Comparison of ENCODE assay signal across 10 mouse cellular contexts in genomic region chr8:106674894-106675293, GRCm38 (mm10). TPM values are rescaled to one million over a fixed set of nuclear protein-coding genes. Genes with fewer than 3 reads are reported as not detected.
DNase-seq lines count a peak whose midpoint lies in the region; ATAC-seq lines count a peak whose summit lies in the region.
"Had no signal": no experiment of that assay in that cellular context is flagged by ENCODE, and none has a peak within 500 bp of the region (broad histone marks: within the 10 kb centered on the region; RNA-seq: fewer than 3 reads in every experiment).

No protein-coding gene starts in this region.

- H3K36me3 ChIP-seq in forebrain, embryonic 11.5 days (ENCODE audit: control insufficient read depth, insufficient read depth, low read length): no peaks in the 10 kb centered on the region
- H3K36me3 ChIP-seq in forebrain, embryonic 10.5 days (replicated peaks): no peaks in the 10 kb centered on the region

- no peak overlapping the region for H3K4me2 ChIP-seq in forebrain, embryonic 11.5 days (ENCODE audit: low read depth, low read length, severe bottlenecking)

- peak; percentile 30 for DNase-seq in forebrain, embryonic 11.5 days (ENCODE audit: low spot score)
- DNase-seq in forebrain, embryonic 10.5 days (ENCODE audit: extremely low spot score, low spot score): no peak
- peak; percentile 15 for DNase-seq in lung, postnatal 36 days
- DNase-seq in lung, adult 18-20 months: no peak
- peak; percentile 73 for DNase-seq in WW6 (ENCODE audit: low read depth, low spot score)
- DNase-seq in layer of hippocampus, postnatal 14 days (ENCODE audit: low spot score in 2 of 2): no peak
- no peak for DNase-seq in cerebellum, adult 9-11 months
- DNase-seq: gastrocnemius, postnatal 36 days had no signal

- H3K4me3 ChIP-seq in forebrain, embryonic 11.5 days (ENCODE audit: low read depth, low read length): no peak overlapping the region
- H3K4me3 ChIP-seq in forebrain, embryonic 10.5 days: no peak overlapping the region

- 74% methylated on average over 8 of the region's 8 CpGs for WGBS in forebrain, embryonic 11.5 days
- 79% methylated on average over 8 of the region's 8 CpGs for WGBS in forebrain, embryonic 10.5 days

- no peaks in the 10 kb centered on the region for H3K4me1 ChIP-seq in forebrain, embryonic 11.5 days (replicated peaks; ENCODE audit: control insufficient read depth, insufficient read depth, low read length)
- H3K4me1 ChIP-seq in forebrain, embryonic 10.5 days: 0 out of 2 replicates have a peak, but pooled peaks cover 3% of the 10 kb centered on the region

- no peak for ATAC-seq in forebrain, embryonic 11.5 days (replicated peaks; ENCODE audit: low FRiP score)
- ATAC-seq in megakaryocyte-erythroid progenitor cell, adult 5-6 weeks (replicated peaks; ENCODE audit: low FRiP score, low TSS enrichment, poor library complexity, severe bottlenecking): 0 out of 2 replicates have a peak, but pooled peaks have one; percentile 41

- H3K27me3 ChIP-seq in forebrain, embryonic 11.5 days (ENCODE audit: control insufficient read depth, insufficient read depth, low read length): no peaks in the 10 kb centered on the region
- H3K27me3 ChIP-seq in forebrain, embryonic 10.5 days (ENCODE audit: poor library complexity, severe bottlenecking): no peaks in the 10 kb centered on the region

- no peak overlapping the region for H3K27ac ChIP-seq in forebrain, embryonic 11.5 days (ENCODE audit: low read depth, low read length)
- H3K27ac ChIP-seq in forebrain, embryonic 10.5 days: no peak overlapping the region
- H3K27ac ChIP-seq: macrophage had no signal

- no peaks in the 10 kb centered on the region for H3K9me3 ChIP-seq in forebrain, embryonic 11.5 days (ENCODE audit: control insufficient read depth, low read length)
- H3K9me3 ChIP-seq in forebrain, embryonic 10.5 days: no peaks in the 10 kb centered on the region

- no peak overlapping the region for H3K9ac ChIP-seq in forebrain, embryonic 11.5 days (ENCODE audit: low read length)

RNA-seq across cellular contexts. Expression of gene Tango6, which starts 8.0 kb away (rescaled TPM):
- 10.6 and 12.4 TPM in 2 replicates for polyA plus RNA-seq in forebrain, embryonic 11.5 days (2014; fragmentation: Nextera tagmentation; extraction: Ambion mirVana)
- 14.9 and 15.0 TPM in 2 replicates for polyA plus RNA-seq in forebrain, embryonic 10.5 days (2016; fragmentation: Nextera tagmentation; extraction: Ambion mirVana)
- 7.6 and 14.2 TPM in 2 replicates for total RNA-seq in megakaryocyte-erythroid progenitor cell, adult 5-6 weeks (2014; fragmentation: Nextera tagmentation)
- total RNA-seq in megakaryocyte-erythroid progenitor cell, adult 5-6 weeks (2017): 6.5 and 9.5 TPM in 2 replicates
- total RNA-seq in layer of hippocampus, postnatal 14 days (2021): 1 to 10 TPM; 6.6 to 7.7 TPM

Comparison
In these comparisons a context has a peak if more than half of its experiments do, and no peak if none do; other contexts are left out.
1. DNase-seq: peak in forebrain, embryonic 11.5 days (single experiment), lung, postnatal 36 days (single experiment) and WW6 (single experiment); none in forebrain, embryonic 10.5 days (single experiment), lung, adult 18-20 months (0 of 2), layer of hippocampus, postnatal 14 days (0 of 2) and cerebellum, adult 9-11 months (single experiment).